Mouse (Mus musculus) colon, adult 2 months (tissue): ENCODE data around the gene Jdp2. TPM values are rescaled to one million over a fixed set of nuclear protein-coding genes. Genes with fewer than 3 reads are reported as not detected.

Experiments used
- polyA plus RNA-seq: library from polyadenylated mRNA; depleted of rRNA; stranded (reverse); fragments of >200 nt; gene quantifications from 2 replicates; pipeline ENCODE4 v1.2.3, GENCODE M21; 2012; rRNA removed

Jdp2 gene
- polyA plus RNA-seq: 9.3 and 11.3 TPM in 2 replicates

GRCm38 (mm10) chr12:85598611-85599477 is at the start of gene Jdp2:
Gene Jdp2, plus strand, starts transcription at chr12:85599027.

GRCm38 (mm10) chr12:85686466-85687216 is 87.8 kb downstream of the Jdp2 start, which contains the start of gene Batf:
Gene Batf, plus strand, starts transcription at chr12:85686669.

Other genes with a start within 250 kb of the Jdp2 start
- 302 and 363 TPM in 2 replicates for gene Tmed10, start 224.2 kb upstream of the Jdp2 start, polyA plus RNA-seq
- gene Fos, start 125.1 kb upstream of the Jdp2 start, polyA plus RNA-seq: 145 and 186 TPM in 2 replicates
- gene Batf, start 87.6 kb downstream of the Jdp2 start, polyA plus RNA-seq: 1.5 and 2.3 TPM in 2 replicates
- 0.28 and 0.41 TPM in 2 replicates for gene Flvcr2, start 147.5 kb downstream of the Jdp2 start, polyA plus RNA-seq
- gene Erg28, start 225.5 kb downstream of the Jdp2 start, polyA plus RNA-seq: 42.5 and 52.1 TPM in 2 replicates
- 6.7 and 10.0 TPM in 2 replicates for gene Ttll5, start 225.6 kb downstream of the Jdp2 start, polyA plus RNA-seq